Mouse (Mus musculus): ENCODE data around the gene Vsig10l.
A peak's percentile ranks its signal among the peaks of the same experiment; 100 is the strongest.

The Vsig10l gene

GRCm38 (mm10) chr7:43454371-43454770 is 8.6 kb upstream of the Vsig10l start:
- DNase-seq (ENCODE audit: low read depth): no peak

- DNase-seq (ENCODE audit: low read depth): no peak
Observed at GRCm38 (mm10) chr7:43463976-43464375, 1.0 kb downstream of the Vsig10l start.

DNA sequence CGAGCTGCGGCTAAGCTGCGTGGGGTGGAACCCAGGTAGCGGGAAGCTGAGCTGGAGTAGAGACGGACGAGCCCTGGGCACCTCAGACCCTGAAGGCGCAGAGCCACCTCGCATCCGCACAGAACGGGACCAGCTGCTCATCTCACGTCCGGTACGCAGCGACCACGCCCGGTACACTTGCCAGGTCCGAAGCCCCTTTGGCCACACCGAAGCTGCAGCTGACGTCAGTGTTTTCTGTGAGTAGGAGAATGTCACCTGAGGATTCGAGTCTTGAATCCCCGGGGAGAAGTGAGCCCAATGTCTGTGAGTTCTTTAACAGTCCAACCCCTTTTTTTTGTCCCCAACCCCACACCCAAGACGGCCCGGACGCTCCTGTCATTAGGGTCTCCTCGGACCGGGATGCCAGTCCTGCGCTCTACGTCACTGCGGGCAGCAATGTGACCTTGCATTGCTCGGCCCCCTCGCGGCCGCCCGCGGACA is 2.0 kb downstream of the Vsig10l start:
- DNase-seq (ENCODE audit: low read depth): no peak

DNA sequence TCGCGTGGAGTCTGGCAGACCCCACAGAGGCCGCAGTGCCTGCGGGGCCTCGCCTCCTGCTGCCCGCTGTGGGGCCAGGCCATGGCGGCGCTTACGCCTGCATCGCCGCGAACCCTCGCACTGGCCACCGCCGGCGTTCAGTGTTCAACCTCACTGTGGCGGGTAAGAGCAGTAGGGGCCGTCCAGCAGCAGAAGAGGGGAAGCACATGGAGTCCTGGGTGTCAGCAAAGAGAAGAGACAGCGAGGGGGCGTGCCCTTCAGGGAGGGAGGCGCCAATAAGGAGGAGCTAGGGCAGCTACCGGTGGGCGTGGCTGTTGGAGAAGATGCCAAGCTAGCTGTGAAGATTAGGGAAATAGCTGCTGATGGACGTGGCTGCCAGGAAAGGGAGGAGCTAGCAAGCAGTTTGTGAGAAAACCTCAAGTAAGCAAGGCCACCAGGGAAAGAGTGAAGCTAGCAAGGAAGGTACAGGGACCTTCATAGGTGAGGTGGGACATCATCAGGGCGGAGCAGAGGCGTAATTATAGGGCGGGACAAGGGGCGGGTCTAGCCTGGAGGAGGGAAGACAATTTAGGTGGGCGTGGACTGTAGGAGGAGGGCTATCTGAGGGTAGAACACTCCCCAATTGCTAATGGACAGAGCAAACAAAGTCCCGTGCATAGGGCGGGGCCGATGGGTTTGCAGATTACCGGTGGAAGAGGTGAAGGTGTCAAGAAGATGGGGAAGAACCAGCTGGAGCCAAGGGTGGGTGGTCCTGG is 2.6 kb downstream of the Vsig10l start:
- peak; percentile 98 for DNase-seq (ENCODE audit: low read depth)

GRCm38 (mm10) chr7:43466099-43466694 is 3.2 kb downstream of the Vsig10l start:
- peak; percentile 91 for DNase-seq (ENCODE audit: low read depth)

DNA sequence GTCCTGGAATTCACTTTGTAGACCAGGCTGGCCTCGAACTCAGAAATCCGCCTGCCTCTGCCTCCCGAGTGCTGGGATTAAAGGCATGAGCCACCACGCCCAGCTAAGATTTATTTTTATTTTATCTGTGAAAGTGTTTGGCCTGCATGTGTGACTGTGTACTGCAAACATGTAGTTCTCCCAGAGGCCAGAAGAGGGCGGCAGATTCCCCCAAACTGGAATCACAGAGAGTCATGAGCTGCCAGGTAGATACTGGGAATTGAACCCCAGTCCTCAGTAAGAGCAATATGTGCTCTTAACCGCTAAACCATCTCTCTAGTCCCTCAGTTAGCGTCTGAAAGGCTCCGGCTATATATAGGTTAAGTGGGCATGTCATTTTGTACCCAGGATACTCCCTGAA is 7.4 kb downstream of the Vsig10l start:
- peak; percentile 81 for DNase-seq (ENCODE audit: low read depth)

DNA sequence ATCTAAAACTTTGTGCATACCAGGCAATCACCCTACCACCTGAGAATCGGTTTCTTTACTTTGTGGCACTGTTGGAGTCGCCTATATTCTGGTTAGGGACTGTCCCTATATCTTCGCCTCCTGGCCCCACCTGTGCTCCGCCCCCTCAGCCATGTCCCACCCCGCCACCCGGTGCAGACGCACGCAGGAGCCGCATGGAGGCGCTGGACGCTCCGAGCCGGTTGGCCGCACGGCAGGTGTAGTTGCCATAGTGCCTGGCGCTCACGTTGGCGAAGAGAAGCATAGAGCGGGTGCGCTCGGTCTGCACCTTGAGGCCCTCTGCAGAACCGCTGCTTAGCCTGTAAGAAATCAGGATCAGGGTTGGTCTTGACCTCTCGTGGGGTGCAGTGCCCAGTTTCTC is 12.8 kb downstream of the Vsig10l start:
- DNase-seq (ENCODE audit: low read depth): peak; percentile 68

- DNase-seq (ENCODE audit: low read depth): no peak
Observed at GRCm38 (mm10) chr7:43476376-43476775, 13.4 kb downstream of the Vsig10l start.

- DNase-seq (ENCODE audit: low read depth): peak; percentile 37
Observed at GRCm38 (mm10) chr7:43481191-43481590, 18.2 kb downstream of the Vsig10l start.

GRCm38 (mm10) chr7:43482090-43482716 is 19.3 kb downstream of the Vsig10l start:
- DNase-seq (ENCODE audit: low read depth): no peak

DNA sequence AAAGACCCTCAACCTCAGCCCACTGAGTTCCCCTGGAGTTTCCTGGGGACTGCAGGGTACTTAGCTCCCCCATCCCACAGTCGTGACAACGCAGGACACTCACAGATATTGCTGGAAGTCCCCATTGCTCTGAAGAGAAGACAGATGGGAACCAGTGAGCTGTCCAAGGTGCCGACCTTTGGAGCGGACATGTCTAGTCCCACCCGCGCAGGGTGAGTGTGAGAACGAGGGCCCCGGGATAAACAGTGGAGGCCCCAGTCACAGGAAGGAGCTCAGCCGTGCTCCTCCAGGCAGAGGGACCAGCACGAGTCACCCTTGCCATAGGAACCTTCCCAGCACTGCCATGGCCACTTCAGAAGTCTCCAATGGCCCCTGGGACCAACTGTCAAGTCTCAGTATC is 20.3 kb downstream of the Vsig10l start:
- no peak for DNase-seq (ENCODE audit: low read depth)

- DNase-seq (ENCODE audit: low read depth): no peak
Observed at GRCm38 (mm10) chr7:43488646-43489045, 25.7 kb downstream of the Vsig10l start.

DNA sequence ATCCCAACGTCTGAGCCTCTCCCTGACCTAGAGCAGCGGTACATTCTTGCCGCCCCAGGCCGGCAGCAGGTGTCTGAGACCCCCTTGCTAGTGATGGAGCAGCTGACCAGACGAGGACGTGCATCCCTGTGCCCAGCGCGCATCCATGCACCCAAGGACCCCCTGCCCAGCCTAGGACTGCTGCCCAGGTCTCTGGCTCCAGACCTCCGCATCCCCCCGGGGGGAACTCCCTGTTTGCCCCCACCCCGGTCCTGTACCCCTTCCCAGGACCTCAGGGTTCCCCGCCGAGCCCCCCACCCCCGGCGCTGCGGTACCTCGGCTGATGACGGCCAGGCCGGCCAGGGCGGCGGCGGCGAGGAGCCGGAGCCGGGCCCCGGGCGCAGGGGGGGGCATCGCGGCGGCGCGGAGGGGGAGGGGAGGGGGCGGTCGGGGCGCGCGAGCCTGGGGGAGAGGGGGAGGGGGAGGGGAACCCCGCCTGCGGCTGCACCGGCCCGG is 26.7 kb downstream of the Vsig10l start, which contains the start of gene Iglon5:
TSS of gene Iglon5 (minus strand) at position 445 of the 495 bp plus-strand sequence.
- no peak for DNase-seq (ENCODE audit: low read depth)

DNA sequence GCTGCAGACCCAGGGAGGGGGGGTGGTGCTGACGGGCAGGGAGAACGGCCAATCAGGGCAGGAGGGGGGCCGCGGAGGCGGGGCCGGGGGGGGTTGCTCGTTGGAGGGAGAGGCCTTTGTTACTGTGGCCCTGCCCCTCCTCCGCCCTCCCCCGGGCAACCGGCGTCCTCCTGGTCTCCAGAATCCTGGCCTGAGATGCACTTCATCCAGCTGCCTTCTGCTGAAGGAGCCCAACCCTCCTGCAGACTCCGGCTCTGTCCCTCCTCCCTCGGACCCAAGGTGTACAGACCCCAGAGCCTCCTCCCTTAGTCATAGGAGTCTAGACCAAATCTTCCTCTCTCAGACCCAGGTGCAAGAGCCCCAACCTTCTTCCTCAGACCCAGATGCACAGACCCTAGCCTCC is 27.2 kb downstream of the Vsig10l start:
- DNase-seq (ENCODE audit: low read depth): no peak

- DNase-seq (ENCODE audit: low read depth): no peak
Observed at GRCm38 (mm10) chr7:43490861-43491260, 27.9 kb downstream of the Vsig10l start.

DNA sequence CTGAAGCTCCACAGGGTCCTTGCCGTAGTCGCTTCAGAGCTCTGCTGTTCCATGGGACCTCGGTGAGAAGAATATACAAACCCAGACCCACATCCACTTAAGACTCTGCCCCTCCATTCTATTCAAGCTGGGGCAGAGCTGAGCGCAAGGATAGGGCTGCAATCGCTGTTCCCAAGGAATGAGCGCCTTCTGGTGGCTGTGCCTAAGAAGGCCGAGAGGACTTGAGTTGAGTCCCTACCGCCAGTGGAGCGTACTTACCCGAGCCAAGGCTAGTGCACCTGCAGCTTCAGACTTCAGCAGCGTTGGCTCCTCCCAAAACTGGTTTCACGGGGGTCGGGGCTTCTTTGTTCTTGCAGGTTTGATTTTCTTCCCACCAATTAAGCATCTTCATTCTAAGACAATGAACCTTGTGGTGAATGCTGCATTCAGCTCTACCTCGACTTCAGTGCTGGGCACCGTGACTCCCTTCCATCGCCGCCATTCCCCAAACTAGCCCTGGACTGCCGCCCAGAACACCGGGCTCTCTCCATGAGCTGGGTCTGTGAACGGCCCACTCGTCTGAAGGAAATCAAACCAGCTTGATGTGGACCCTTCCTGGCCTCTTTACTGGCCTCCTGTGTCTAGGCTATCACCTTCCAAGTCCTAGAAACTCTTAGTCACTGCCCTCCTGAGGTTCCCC is 32.5 kb downstream of the Vsig10l start:
- peak; percentile 34 for DNase-seq (ENCODE audit: low read depth)

GRCm38 (mm10) chr7:43511707-43512478 is 48.9 kb downstream of the Vsig10l start:
- DNase-seq (ENCODE audit: low read depth): no peak

DNA sequence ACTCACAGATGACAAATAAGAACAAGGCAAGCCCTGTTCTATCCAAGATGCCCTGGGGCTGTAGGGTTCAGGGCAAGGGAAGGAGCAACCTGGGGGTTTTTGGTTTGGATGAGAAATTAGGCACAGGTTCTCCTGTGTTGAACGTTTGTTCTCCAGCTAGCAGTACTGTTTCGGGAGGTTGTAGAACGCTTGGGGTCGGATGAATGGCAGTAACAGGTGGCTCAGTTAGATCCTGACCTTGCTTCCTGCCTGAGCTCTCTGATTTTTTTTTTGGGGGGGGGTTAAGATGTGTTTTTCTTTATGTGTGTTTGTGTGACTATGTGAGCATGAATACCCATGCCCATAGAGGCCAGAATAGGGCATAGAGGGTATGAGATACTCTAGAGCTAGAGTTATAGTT is 49.6 kb downstream of the Vsig10l start:
- DNase-seq (ENCODE audit: low read depth): no peak

DNA sequence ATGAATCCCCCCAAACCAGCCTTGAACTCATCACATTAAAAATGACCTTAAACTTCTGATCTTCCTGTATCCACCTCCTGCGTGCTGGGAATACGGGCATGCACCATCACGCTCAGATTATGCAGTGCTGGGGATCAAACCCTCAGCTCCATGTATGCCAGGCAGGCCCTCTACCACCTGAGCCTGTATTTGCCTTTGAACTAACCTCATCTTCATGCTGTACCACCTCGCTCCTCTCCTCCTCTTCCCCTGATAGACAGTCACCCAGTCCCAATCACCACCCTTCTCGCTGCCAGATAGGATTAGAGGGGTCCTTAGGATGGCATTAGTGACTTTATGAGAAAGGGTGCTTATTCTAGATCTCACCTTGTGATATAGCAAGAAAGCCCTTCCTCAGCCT is 52.1 kb downstream of the Vsig10l start:
- DNase-seq (ENCODE audit: low read depth): no peak

DNA sequence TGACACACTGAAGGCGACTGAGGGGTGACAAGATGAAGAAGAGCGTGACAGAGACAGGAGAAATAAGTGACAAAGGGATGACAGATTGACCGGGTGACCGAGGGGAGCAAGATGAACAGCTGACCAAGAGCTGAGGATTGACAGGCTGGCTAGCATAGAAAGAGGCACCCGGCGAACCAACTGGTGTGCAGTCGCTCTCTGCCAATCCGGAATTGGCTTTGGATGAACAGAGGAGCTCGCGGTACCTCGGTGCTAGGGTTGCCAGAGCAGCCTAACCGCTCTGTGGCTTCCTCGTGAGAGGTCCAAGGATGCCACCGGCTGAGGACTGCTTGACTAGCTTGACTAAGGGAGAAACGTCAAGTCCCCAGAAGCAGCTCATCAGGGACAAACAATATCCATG is 55.4 kb downstream of the Vsig10l start:
- no peak for DNase-seq (ENCODE audit: low read depth)
